Comparison of ENCODE assay signal across 23 mouse cellular contexts in genomic region chr3:32586274-32586673, GRCm38 (mm10). TPM values are rescaled to one million over a fixed set of nuclear protein-coding genes. Genes with fewer than 3 reads are reported as not detected.
DNase-seq lines count a peak whose midpoint lies in the region; ATAC-seq and TF ChIP-seq lines count a peak whose summit lies in the region.
"Had no signal": no experiment of that assay in that cellular context is flagged by ENCODE, and none has a peak within 500 bp of the region (broad histone marks: within the 10 kb centered on the region; RNA-seq: fewer than 3 reads in every experiment).

No protein-coding gene starts in this region.

- H3K4me1 ChIP-seq in kidney, embryonic 15.5 days, result no peaks in the 10 kb centered on the region
- H3K4me1 ChIP-seq in kidney, adult 2 months (ENCODE audit: control insufficient read depth, insufficient read depth, low read length), result no peaks in the 10 kb centered on the region
- peaks cover 0 to 29% of the 10 kb centered on the region in 2 experiments; a peak in 2 of 4 replicates for H3K4me1 ChIP-seq in CH12.LX (ENCODE audit: control insufficient read depth in 1 of 2, insufficient read depth in 2 of 2)
- H3K4me1 ChIP-seq in midbrain, embryonic 14.5 days (ENCODE audit: control insufficient read depth, insufficient read depth, low read length), result no peaks in the 10 kb centered on the region
- H3K4me1 ChIP-seq: hindbrain, embryonic 12.5 days; midbrain, embryonic 12.5 days; neural tube, embryonic 13.5 days had no signal

- intact Hi-C loops in left cerebral cortex, postnatal 14 days (cut with DNase I), result no loop called here

- peaks cover 69% of the 10 kb centered on the region for H3K36me3 ChIP-seq in kidney, embryonic 15.5 days
- no peaks in the 10 kb centered on the region; the same call in 1 of the 2 replicates for H3K36me3 ChIP-seq in kidney, adult 2 months (ENCODE audit: control insufficient read depth, insufficient read depth, low read length)
- peaks cover 7 to 20% of the 10 kb centered on the region in 2 experiments for H3K36me3 ChIP-seq in CH12.LX (replicated peaks in 1 of 2; ENCODE audit: control insufficient read depth in 1 of 2, insufficient read depth in 1 of 2, low read length in 1 of 2)
- H3K36me3 ChIP-seq in midbrain, embryonic 14.5 days (ENCODE audit: control insufficient read depth, insufficient read depth, low read length), result peaks cover 37% of the 10 kb centered on the region

- in situ Hi-C loops in CH12.LX (cut with MboI; ENCODE audit: low pct_ligation_motif_present, low pct_unique_long_range_greater_than_20kb, low sequenced_read_pairs), result no loop called here

- ATAC-seq in kidney, embryonic 15.5 days (replicated peaks; ENCODE audit: low FRiP score), result 0 out of 2 replicates have a peak, but pooled peaks have one; percentile 36
- ATAC-seq in megakaryocyte-erythroid progenitor cell, adult 5-6 weeks (replicated peaks; ENCODE audit: low FRiP score, low TSS enrichment, poor library complexity, severe bottlenecking), result 0 out of 2 replicates have a peak, but pooled peaks have one; percentile 33
- ATAC-seq in midbrain, embryonic 14.5 days (ENCODE audit: low FRiP score, low TSS enrichment), result no peak
- ATAC-seq: forebrain, embryonic 16.5 days; Patski had no signal

- no peak overlapping the region for H3K9ac ChIP-seq in kidney, embryonic 15.5 days
- no peak overlapping the region for H3K9ac ChIP-seq in CH12.LX (ENCODE audit: insufficient read depth, low read depth)
- H3K9ac ChIP-seq in midbrain, embryonic 14.5 days (replicated peaks; ENCODE audit: low read length), result no peak overlapping the region
- H3K9ac ChIP-seq: hindbrain, embryonic 12.5 days; lung, embryonic 14.5 days; midbrain, embryonic 12.5 days; neural tube, embryonic 13.5 days had no signal

- H3K4me3 ChIP-seq in kidney, embryonic 15.5 days (replicated peaks), result no peak overlapping the region
- no peak overlapping the region for H3K4me3 ChIP-seq in kidney, adult 2 months (ENCODE audit: insufficient read depth, low read depth, low read length)
- H3K4me3 ChIP-seq in CH12.LX (replicated peaks in 1 of 3; ENCODE audit: low read depth in 2 of 3, low read length in 2 of 3, poor library complexity in 1 of 3), result no peak overlapping the region
- no peak overlapping the region for H3K4me3 ChIP-seq in midbrain, embryonic 14.5 days (replicated peaks; ENCODE audit: low read depth, low read length)
- H3K4me3 ChIP-seq: hindbrain, embryonic 12.5 days; midbrain, embryonic 12.5 days; neural tube, embryonic 13.5 days had no signal

- no peak for TF ChIP-seq CTCF in kidney, adult 2 months (conservative IDR thresholded peaks at IDR 0.05; ENCODE audit: insufficient read depth, insufficient read length, low read depth, low read length)
- peak in 1 of 2 experiments; percentile 17; a peak in 1 of 4 replicates for TF ChIP-seq CTCF in CH12.LX (conservative IDR thresholded peaks at IDR 0.05 in 1 of 2, IDR thresholded peaks at IDR 0.05 in 1 of 2; ENCODE audit: low read depth in 2 of 2, low read length in 2 of 2)

- no peaks in the 10 kb centered on the region for H3K79me2 ChIP-seq in CH12.LX (replicated peaks; ENCODE audit: control insufficient read depth, extremely low read depth, insufficient read depth, poor library complexity, severe bottlenecking)

- H3K4me2 ChIP-seq in kidney, embryonic 15.5 days, result no peak overlapping the region
- H3K4me2 ChIP-seq in CH12.LX (ENCODE audit: insufficient read depth, low read depth, poor library complexity, severe bottlenecking), result no peak overlapping the region
- H3K4me2 ChIP-seq in midbrain, embryonic 14.5 days (ENCODE audit: low read length), result no peak overlapping the region
- H3K4me2 ChIP-seq: heart, embryonic 11.5 days; hindbrain, embryonic 12.5 days; lung, embryonic 14.5 days; midbrain, embryonic 12.5 days; neural tube, embryonic 13.5 days had no signal

- DNase-seq in kidney, adult 2 months, result no peak
- peak; percentile 24 for DNase-seq in 416B (ENCODE audit: low read depth)
- peak; percentile 20 for DNase-seq in CH12.LX (ENCODE audit: extremely low read depth)
- no peak for DNase-seq in left cerebral cortex, postnatal 14 days (ENCODE audit: low spot score in 2 of 2)
- DNase-seq in midbrain, embryonic 14.5 days, result no peak
- DNase-seq: adrenal gland, postnatal 25 days; cerebellum, adult 11 months; cerebellum, postnatal 10 days; heart, postnatal 14 days; left cerebral cortex, postnatal 4 days; lung, embryonic 14.5 days; right cerebral cortex, postnatal 14 days; spleen, adult 18-20 months had no signal

- no peaks in the 10 kb centered on the region for H3K27me3 ChIP-seq in kidney, embryonic 15.5 days
- no peaks in the 10 kb centered on the region for H3K27me3 ChIP-seq in kidney, adult 2 months (replicated peaks; ENCODE audit: control insufficient read depth, insufficient read depth, low read length)
- no peaks in the 10 kb centered on the region for H3K27me3 ChIP-seq in CH12.LX (replicated peaks)
- no peaks in the 10 kb centered on the region for H3K27me3 ChIP-seq in midbrain, embryonic 14.5 days (ENCODE audit: control insufficient read depth, insufficient read depth, low read length)
- H3K27me3 ChIP-seq: hindbrain, embryonic 12.5 days; midbrain, embryonic 12.5 days; neural tube, embryonic 13.5 days; Patski had no signal

- H3K9me3 ChIP-seq in kidney, embryonic 15.5 days (replicated peaks), result no peaks in the 10 kb centered on the region
- no peaks in the 10 kb centered on the region for H3K9me3 ChIP-seq in CH12.LX (replicated peaks; ENCODE audit: low read length)
- H3K9me3 ChIP-seq in midbrain, embryonic 14.5 days (ENCODE audit: control insufficient read depth, low read length), result no peaks in the 10 kb centered on the region
- H3K9me3 ChIP-seq: hindbrain, embryonic 12.5 days; midbrain, embryonic 12.5 days; neural tube, embryonic 13.5 days had no signal

- no peak for TF ChIP-seq EP300 in CH12.LX (IDR thresholded peaks at IDR 0.05; ENCODE audit: low read length)

- TF ChIP-seq POLR2A in kidney, adult 2 months (IDR thresholded peaks at IDR 0.05; ENCODE audit: low read depth, low read length), result no peak
- no peak for TF ChIP-seq POLR2A in CH12.LX (IDR thresholded peaks at IDR 0.05; ENCODE audit: low read depth, low read length)

- no peak for TF ChIP-seq RAD21 in CH12.LX (IDR thresholded peaks at IDR 0.05; ENCODE audit: low read depth, low read length)

- H3K27ac ChIP-seq in kidney, embryonic 15.5 days, result no peak overlapping the region
- no peak overlapping the region for H3K27ac ChIP-seq in kidney, adult 2 months (ENCODE audit: insufficient read depth, low read depth, low read length)
- no peak overlapping the region for H3K27ac ChIP-seq in CH12.LX (ENCODE audit: insufficient read depth, low read depth)
- H3K27ac ChIP-seq in midbrain, embryonic 14.5 days (replicated peaks; ENCODE audit: low read depth, low read length), result no peak overlapping the region
- H3K27ac ChIP-seq: hindbrain, embryonic 12.5 days; kidney, postnatal 0 days; macrophage; midbrain, embryonic 12.5 days; neural tube, embryonic 13.5 days had no signal

- dilution Hi-C loops in CH12.LX (cut with MboI; ENCODE audit: extremely low pct_ligation_motif_present, extremely low pct_unique_long_range_greater_than_20kb, low sequenced_read_pairs), result no loop called here

- 96% methylated on average over 3 of the region's 3 CpGs for WGBS in kidney, embryonic 15.5 days
- WGBS in kidney, adult 2 months, result 95% methylated on average over 3 of the region's 3 CpGs
- WGBS in midbrain, embryonic 14.5 days, result 97% methylated on average over 3 of the region's 3 CpGs

TF ChIP-seq in CH12.LX, 34 proteins besides CTCF, POLR2A, EP300 and RAD21:
- peak; percentile 18; the same call in 1 of the 2 replicates for TF ChIP-seq USF1 (IDR thresholded peaks at IDR 0.05; ENCODE audit: low read depth, low read length)
- no peak for TF ChIP-seq CHD2 (IDR thresholded peaks at IDR 0.05; ENCODE audit: low read length)
- peak; percentile 49 for TF ChIP-seq USF2 (conservative IDR thresholded peaks at IDR 0.05; ENCODE audit: low read depth, low read length)
TF ChIP-seq in CH12.LX: peak in this region for 2.

RNA-seq across cellular contexts. Expression of gene Gnb4, which starts 30.1 kb away (rescaled TPM):
- polyA plus RNA-seq in kidney, embryonic 15.5 days (2015; fragmentation: Nextera tagmentation; extraction: Ambion mirVana), result 51.0 and 54.4 TPM in 2 replicates
- polyA plus RNA-seq in kidney, adult 2 months (2012; rRNA removed), result 13.6 and 16.0 TPM in 2 replicates
- total RNA-seq in CH12.LX (2012; rRNA removed) (1.8 and 5.0 TPM in 2 replicates), CH12.LX (2014; rRNA removed) (0.38 and 0.50 TPM in 2 replicates)
- 0.38 and 0.41 TPM in 2 replicates for polyA plus RNA-seq in CH12.LX (2012; ENCODE audit: insufficient read length, low read depth)
- 33.0 and 42.2 TPM in 2 replicates for total RNA-seq in megakaryocyte-erythroid progenitor cell, adult 5-6 weeks (2014; fragmentation: Nextera tagmentation)
- 31.4 and 57.6 TPM in 2 replicates for total RNA-seq in megakaryocyte-erythroid progenitor cell, adult 5-6 weeks (2017)
- total RNA-seq in left cerebral cortex, postnatal 14 days (2021), result 10 to 100 TPM; 91.0 to 98.4 TPM
- polyA plus RNA-seq in midbrain, embryonic 14.5 days (2014; fragmentation: Nextera tagmentation; extraction: Ambion mirVana), result 75.8 and 81.7 TPM in 2 replicates

RNA-seq across cellular contexts. Expression of gene Mfn1, which starts 57.0 kb away (rescaled TPM):
- polyA plus RNA-seq in kidney, embryonic 15.5 days (2015; fragmentation: Nextera tagmentation; extraction: Ambion mirVana), result 32.3 and 33.4 TPM in 2 replicates
- 19.9 and 26.4 TPM in 2 replicates for polyA plus RNA-seq in kidney, adult 2 months (2012; rRNA removed)
- total RNA-seq in CH12.LX (2012; rRNA removed) (16.6 and 18.1 TPM in 2 replicates), CH12.LX (2014; rRNA removed) (25.6 and 37.0 TPM in 2 replicates)
- polyA plus RNA-seq in CH12.LX (2012; ENCODE audit: insufficient read length, low read depth), result 27.4 and 43.8 TPM in 2 replicates
- total RNA-seq in megakaryocyte-erythroid progenitor cell, adult 5-6 weeks (2014; fragmentation: Nextera tagmentation), result 35.6 and 84.0 TPM in 2 replicates
- total RNA-seq in megakaryocyte-erythroid progenitor cell, adult 5-6 weeks (2017), result 55.0 and 79.6 TPM in 2 replicates
- 100 to 1,000 TPM in 1 of 2 experiments, 10 to 100 TPM in 1; 94.2 to 110 TPM for total RNA-seq in left cerebral cortex, postnatal 14 days (2021)
- 28.8 and 42.6 TPM in 2 replicates for polyA plus RNA-seq in midbrain, embryonic 14.5 days (2014; fragmentation: Nextera tagmentation; extraction: Ambion mirVana)

Comparison
In these comparisons a context has a peak if more than half of its experiments do, and no peak if none do; other contexts are left out.
1. DNase-seq: peak in 416B (single experiment) and CH12.LX (single experiment); none in kidney, adult 2 months (single experiment), left cerebral cortex, postnatal 14 days (0 of 2) and midbrain, embryonic 14.5 days (single experiment).
2. RNA of gene Gnb4, which starts 30.1 kb away (polyA plus RNA-seq): 75.8 to 81.7 TPM in midbrain, embryonic 14.5 days, 51.0 to 54.4 TPM in kidney, embryonic 15.5 days and 13.6 to 16.0 TPM in kidney, adult 2 months; 0.38 to 0.41 TPM in CH12.LX; every median in the first group is over 10 times any median in the second.